ENCODE assay signal across 30 mouse cellular contexts in genomic region chr11:34207989-34208388, GRCm38 (mm10). TPM values are rescaled to one million over a fixed set of nuclear protein-coding genes. Genes with fewer than 3 reads are reported as not detected.
DNase-seq lines count a peak whose midpoint lies in the region; ATAC-seq and TF ChIP-seq lines count a peak whose summit lies in the region.
"Had no signal": no experiment of that assay in that cellular context is flagged by ENCODE, and none has a peak within 500 bp of the region (broad histone marks: within the 10 kb centered on the region; RNA-seq: fewer than 3 reads in every experiment).

Gene Foxi1 (minus strand): TSS chr11:34208089.

- TF ChIP-seq CTCF in kidney, postnatal 0 days (IDR thresholded peaks at IDR 0.05; ENCODE audit: low read depth): no peak

- no peaks in the 10 kb centered on the region for H3K4me1 ChIP-seq in kidney, postnatal 0 days (replicated peaks; ENCODE audit: insufficient read depth, low read length)
- no peaks in the 10 kb centered on the region for H3K4me1 ChIP-seq in forebrain, embryonic 13.5 days
- H3K4me1 ChIP-seq: forebrain, embryonic 15.5 days; hindbrain, embryonic 13.5 days had no signal

- H3K27ac ChIP-seq in kidney, postnatal 0 days: no peak within 1 kb of the TSS
- H3K27ac ChIP-seq in forebrain, embryonic 13.5 days: no peak within 1 kb of the TSS
- H3K27ac ChIP-seq: forebrain, embryonic 15.5 days; hindbrain, embryonic 10.5 days; hindbrain, embryonic 13.5 days had no signal

- no peak within 1 kb of the TSS for H3K9ac ChIP-seq in kidney, postnatal 0 days (ENCODE audit: low read depth, low read length)
- no peak within 1 kb of the TSS for H3K9ac ChIP-seq in forebrain, embryonic 13.5 days
- H3K9ac ChIP-seq: forebrain, embryonic 15.5 days; hindbrain, embryonic 13.5 days had no signal

- peak; percentile 35; the same call in 1 of the 2 replicates for ATAC-seq in kidney, postnatal 0 days (replicated peaks; ENCODE audit: low FRiP score, low read depth)
- ATAC-seq in forebrain, embryonic 13.5 days: no peak
- ATAC-seq: forebrain, embryonic 15.5 days; hindbrain, embryonic 16.5 days had no signal

- no peaks in the 10 kb centered on the region for H3K9me3 ChIP-seq in kidney, postnatal 0 days (replicated peaks; ENCODE audit: low read length)
- H3K9me3 ChIP-seq in forebrain, embryonic 13.5 days (replicated peaks): no peaks in the 10 kb centered on the region
- H3K9me3 ChIP-seq: forebrain, embryonic 15.5 days; hindbrain, embryonic 10.5 days; hindbrain, embryonic 13.5 days had no signal

- no peak within 1 kb of the TSS for H3K4me2 ChIP-seq in kidney, postnatal 0 days (ENCODE audit: low read length)
- H3K4me2 ChIP-seq in forebrain, embryonic 13.5 days: no peak within 1 kb of the TSS
- H3K4me2 ChIP-seq: forebrain, embryonic 15.5 days; heart, embryonic 11.5 days; hindbrain, embryonic 13.5 days had no signal

- no peaks in the 10 kb centered on the region for H3K36me3 ChIP-seq in kidney, postnatal 0 days (ENCODE audit: insufficient read depth, low read length)
- H3K36me3 ChIP-seq in forebrain, embryonic 13.5 days (ENCODE audit: poor library complexity, severe bottlenecking): no peaks in the 10 kb centered on the region
- H3K36me3 ChIP-seq: forebrain, embryonic 15.5 days; hindbrain, embryonic 10.5 days; hindbrain, embryonic 13.5 days had no signal

- no peaks in the 10 kb centered on the region for H3K27me3 ChIP-seq in kidney, postnatal 0 days (ENCODE audit: insufficient read depth, low read length)
- H3K27me3 ChIP-seq in forebrain, embryonic 13.5 days: no peaks in the 10 kb centered on the region
- H3K27me3 ChIP-seq: forebrain, embryonic 15.5 days; hindbrain, embryonic 13.5 days had no signal

- 78% methylated on average over 10 of the region's 10 CpGs for WGBS in kidney, postnatal 0 days
- WGBS in forebrain, embryonic 13.5 days: 65% methylated on average over 5 of the region's 10 CpGs

- peak; percentile 13 for DNase-seq in kidney, adult 11 months
- no peak for DNase-seq in kidney, adult 18-20 months
- no peak for DNase-seq in gonadal fat pad, adult 2 months (ENCODE audit: low read depth)
- no peak for DNase-seq in kidney, postnatal 0 days (ENCODE audit: low spot score)
- DNase-seq in kidney, postnatal 36 days: peak; percentile 9 to 22
- DNase-seq in adrenal gland, postnatal 14 days: no peak
- DNase-seq: adrenal gland, adult 2 months; adrenal gland, postnatal 25 days; B cell, adult 2 months; cerebellum, adult 11-12 months; cerebellum, adult 8-10 months; cerebellum, postnatal 36 days; embryo, embryonic 11 days; gastrocnemius, postnatal 36 days; heart, adult 11 months; heart, postnatal 36 days had no signal

- H3K4me3 ChIP-seq in kidney, postnatal 0 days (replicated peaks; ENCODE audit: low read depth, low read length): no peak within 1 kb of the TSS
- no peak within 1 kb of the TSS for H3K4me3 ChIP-seq in forebrain, embryonic 13.5 days
- H3K4me3 ChIP-seq: forebrain, embryonic 15.5 days; hindbrain, embryonic 10.5 days; hindbrain, embryonic 13.5 days had no signal

RNA-seq across cellular contexts. Expression of gene Foxi1, which starts in this region (rescaled TPM):
- 22.2 and 29.9 TPM in 2 replicates for polyA plus RNA-seq in gonadal fat pad, adult 2 months (2012; rRNA removed)
- 28.0 and 30.2 TPM in 2 replicates for polyA plus RNA-seq in kidney, postnatal 0 days (2015; fragmentation: Nextera tagmentation; extraction: Ambion mirVana)
- polyA plus RNA-seq in forebrain, embryonic 13.5 days (2015; fragmentation: Nextera tagmentation; extraction: Ambion mirVana): not detected in 2 replicates
- total RNA-seq in adrenal gland, postnatal 14 days (2021): not detected in 2 replicates
- total RNA-seq: adrenal gland, adult 2 months; adrenal gland, postnatal 25 days; gastrocnemius, adult 8-10 months; gastrocnemius, postnatal 36 days; heart, adult 8-10 months; heart, postnatal 36 days; MEL had no signal
- polyA plus RNA-seq: adrenal gland, adult 2 months; brain, embryonic 14.5 days; embryonic facial prominence, embryonic 11.5 days; forebrain, embryonic 11.5 days; forebrain, embryonic 15.5 days; heart, embryonic 11.5 days; heart, embryonic 14.5 days; heart, postnatal 0 days; hindbrain, embryonic 10.5 days; hindbrain, embryonic 13.5 days; hindbrain, embryonic 16.5 days had no signal

Comparison
In these comparisons a context has a peak if more than half of its experiments do, and no peak if none do; other contexts are left out.
1. RNA of gene Foxi1 (polyA plus RNA-seq): 28.0 to 30.2 TPM in kidney, postnatal 0 days and 22.2 to 29.9 TPM in gonadal fat pad, adult 2 months; not detected in forebrain, embryonic 13.5 days; every median in the first group is over 10 times any median in the second.
2. DNase-seq: peak in kidney, adult 11 months (single experiment) and kidney, postnatal 36 days (2 of 2); none in kidney, adult 18-20 months (single experiment), gonadal fat pad, adult 2 months (single experiment), kidney, postnatal 0 days (single experiment) and adrenal gland, postnatal 14 days (single experiment).